Mouse (Mus musculus) right cerebral cortex, adult 18-20 months (tissue): ENCODE data around the gene 0610030E20Rik.

Source experiments
- DNase-seq: peaks from one replicate; pipeline ENCODE4 v3.0.0; 2022; ENCODE audit warnings: mixed read lengths

The 0610030E20Rik gene

GRCm38 (mm10) chr6:72371147-72371546 lies 24.0 kb downstream of the 0610030E20Rik start:
- DNase-seq, result peak; percentile 74

- DNase-seq, result no peak
Measured at GRCm38 (mm10) chr6:72371571-72371970, 24.5 kb downstream of the 0610030E20Rik start.

GRCm38 (mm10) chr6:72373184-72373583 lies 26.1 kb downstream of the 0610030E20Rik start:
- DNase-seq, result no peak

GRCm38 (mm10) chr6:72374206-72374605 lies 27.1 kb downstream of the 0610030E20Rik start:
- no peak for DNase-seq

GRCm38 (mm10) chr6:72374820-72375563 lies 27.9 kb downstream of the 0610030E20Rik start:
- DNase-seq, result no peak

- DNase-seq, result no peak
Measured at GRCm38 (mm10) chr6:72378510-72379234, 31.6 kb downstream of the 0610030E20Rik start.

GRCm38 (mm10) chr6:72379377-72380130 lies 32.4 kb downstream of the 0610030E20Rik start:
- no peak for DNase-seq

- peak; percentile 45 for DNase-seq
Measured at GRCm38 (mm10) chr6:72380131-72380770, 33.1 kb downstream of the 0610030E20Rik start, which contains the start of gene Vamp5. Vamp5 (minus strand) TSS chr6:72380468.

GRCm38 (mm10) chr6:72382494-72382893 lies 35.4 kb downstream of the 0610030E20Rik start:
- no peak for DNase-seq

GRCm38 (mm10) chr6:72383142-72383820 lies 36.2 kb downstream of the 0610030E20Rik start:
- no peak for DNase-seq

GRCm38 (mm10) chr6:72383952-72384351 lies 36.8 kb downstream of the 0610030E20Rik start:
- DNase-seq, result no peak

GRCm38 (mm10) chr6:72385258-72385657 lies 38.1 kb downstream of the 0610030E20Rik start:
- DNase-seq, result no peak

GRCm38 (mm10) chr6:72386561-72386960 lies 39.4 kb downstream of the 0610030E20Rik start:
- DNase-seq, result no peak

GRCm38 (mm10) chr6:72387816-72388215 lies 40.7 kb downstream of the 0610030E20Rik start:
- DNase-seq, result no peak

- DNase-seq, result no peak
Measured at GRCm38 (mm10) chr6:72388266-72388665, 41.1 kb downstream of the 0610030E20Rik start.

GRCm38 (mm10) chr6:72388791-72389329 lies 41.7 kb downstream of the 0610030E20Rik start:
- DNase-seq, result no peak

- DNase-seq, result no peak
Measured at GRCm38 (mm10) chr6:72389471-72389940, 42.4 kb downstream of the 0610030E20Rik start.

GRCm38 (mm10) chr6:72389941-72390771 lies 43.0 kb downstream of the 0610030E20Rik start, which contains the start of gene Vamp8:
Vamp8 (minus strand) TSS chr6:72390703.
- DNase-seq, result peak; percentile 47

- DNase-seq, result no peak
Measured at GRCm38 (mm10) chr6:72390795-72391521, 43.8 kb downstream of the 0610030E20Rik start.

GRCm38 (mm10) chr6:72392341-72392740 lies 45.2 kb downstream of the 0610030E20Rik start:
- DNase-seq, result no peak
